Mouse (Mus musculus): ENCODE measurements around the gene Tead2.

Tead2 gene

GRCm38 (mm10) chr7:45259281-45259680, 43.7 kb downstream of the Tead2 start:
- no peak for DNase-seq (ENCODE audit: low spot score)

- DNase-seq (ENCODE audit: low spot score): no peak
These were observed 46.7 kb downstream of the Tead2 start for GRCm38 (mm10) chr7:45262266-45262665.

- DNase-seq (ENCODE audit: low spot score): no peak
These were observed 47.6 kb downstream of the Tead2 start for GRCm38 (mm10) chr7:45263006-45263607.

DNA sequence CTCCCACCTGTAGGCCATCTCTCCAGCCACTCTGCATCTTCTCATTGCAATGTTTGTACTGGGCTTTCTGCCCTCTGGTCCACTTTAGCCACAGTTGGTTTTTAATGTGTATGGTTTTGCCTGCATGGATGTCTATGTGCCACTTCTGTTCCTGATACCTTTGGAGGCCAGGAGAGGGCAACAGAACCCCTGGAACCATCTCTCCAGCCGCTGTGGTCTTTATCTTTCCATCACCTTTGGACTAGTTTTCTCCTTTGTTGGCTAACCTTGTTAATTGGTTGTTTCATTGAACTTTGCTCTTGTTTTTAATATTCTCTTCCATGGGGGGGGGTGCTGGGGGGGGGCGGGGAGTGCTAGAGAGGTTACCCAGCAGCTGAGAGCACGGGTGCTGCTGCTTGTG, 48.8 kb downstream of the Tead2 start:
- DNase-seq (ENCODE audit: low spot score): no peak

DNA sequence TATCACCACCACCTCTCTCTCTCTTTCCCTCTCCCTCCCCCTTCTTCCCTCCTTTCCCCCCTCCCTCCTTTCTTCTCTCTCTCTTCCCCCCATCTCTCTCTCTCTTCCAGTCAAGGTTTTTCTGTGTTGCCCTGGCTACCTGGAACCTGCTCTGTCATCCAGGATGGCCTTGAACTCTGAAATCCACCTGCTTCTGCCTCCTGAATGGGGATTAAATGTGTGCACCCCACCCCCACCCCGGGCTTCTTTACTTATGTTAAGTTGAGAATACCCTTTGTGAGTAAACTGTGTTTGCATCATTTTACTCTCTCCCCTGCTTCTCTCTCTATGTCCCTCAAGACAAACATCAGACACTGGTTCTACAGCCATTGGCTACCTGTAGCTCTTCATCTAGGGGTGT, 50.0 kb downstream of the Tead2 start:
- DNase-seq (ENCODE audit: low spot score): no peak

GRCm38 (mm10) chr7:45272786-45273412, 57.3 kb downstream of the Tead2 start:
- DNase-seq (ENCODE audit: low spot score): no peak

- no peak for DNase-seq (ENCODE audit: low spot score)
These were observed 58.1 kb downstream of the Tead2 start for GRCm38 (mm10) chr7:45273672-45274071.

DNA sequence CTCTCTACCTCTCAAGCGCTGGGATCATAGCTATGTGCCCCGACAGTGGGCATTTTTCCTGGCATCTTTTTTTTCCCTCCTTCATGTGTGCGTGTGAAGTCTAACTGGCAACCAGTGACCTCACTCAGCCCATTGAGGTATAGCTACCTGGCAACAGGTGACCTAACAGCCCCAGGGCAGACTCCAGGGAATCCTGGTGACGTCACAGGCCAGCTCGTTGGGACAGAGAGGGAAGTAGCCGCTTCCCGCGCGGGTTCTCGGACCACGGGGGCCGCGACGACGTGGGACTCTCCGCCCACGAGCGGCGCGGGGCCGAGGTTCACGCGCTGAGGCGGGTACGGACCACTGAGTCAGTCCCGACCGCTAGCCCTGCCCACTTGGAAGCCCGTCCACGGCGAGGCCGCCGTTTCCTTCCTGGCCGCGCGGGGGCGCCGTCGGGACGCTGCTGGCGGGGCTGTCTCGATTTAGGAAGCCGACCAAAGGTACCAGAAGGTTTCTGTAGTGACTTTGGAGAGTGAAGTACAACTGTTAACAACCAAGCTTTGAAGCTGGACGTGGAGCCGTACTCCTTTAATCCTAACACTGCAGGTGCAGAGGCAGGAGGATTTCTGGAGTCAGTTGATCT, 61.7 kb downstream of the Tead2 start, which contains the start of gene Slc6a21:
TSS of gene Slc6a21 (plus strand) at position 378 of the 625 bp plus-strand sequence.
- no peak for DNase-seq (ENCODE audit: low spot score)
